Mouse (Mus musculus) mouse embryonic stem cell (cell line): ENCODE data around the gene Tgfbrap1.

ENCODE experiments used
- in situ Hi-C, 2 experiments: fragments of 300-500 bp; cut with MboI; formaldehyde crosslinking; loops; 1 replicate in 1 of 2; 3 replicates in 1 of 2; pipeline ENCODE4 v1.14.3; 2019 to 2020; ENCODE audit warnings: low sequenced_read_pairs in 2 of 2, low pct_unique_long_range_greater_than_20kb in 1 of 2, mixed read lengths in 1 of 2; ENCODE audit not compliant: unreplicated experiment in 1 of 2

Tgfbrap1 gene

GRCm38 (mm10) chr1:43098031-43098984 lies at the start of gene Tgfbrap1, which contains the start of gene AI597479:
Gene Tgfbrap1 (minus strand): TSS chr1:43098637.
Gene AI597479 (plus strand): TSS chr1:43098710.
- in situ Hi-C loops, result no loop called here

GRCm38 (mm10) chr1:43147474-43147873 lies 49.0 kb upstream of the Tgfbrap1 start:
- in situ Hi-C loops, result loop anchor here in 1 of 2 experiments (10.0 kb wide), 1 partner anchor 597 kb away; no protein-coding TSS in a partner anchor

- in situ Hi-C loops, result loop anchor here in 1 of 2 experiments (10.0 kb wide), 1 partner anchor 599 kb away; no protein-coding TSS in a partner anchor
Observed at GRCm38 (mm10) chr1:43145388-43145787, 47.0 kb upstream of the Tgfbrap1 start.

GRCm38 (mm10) chr1:43144338-43144906 lies 46.0 kb upstream of the Tgfbrap1 start:
- in situ Hi-C loops, result loop anchor here in 1 of 2 experiments (10.0 kb wide), 1 partner anchor 600 kb away; no protein-coding TSS in a partner anchor

- in situ Hi-C loops, result loop anchor here in 1 of 2 experiments (10.0 kb wide), 1 partner anchor 601 kb away; no protein-coding TSS in a partner anchor
Observed at GRCm38 (mm10) chr1:43143791-43144190, 45.4 kb upstream of the Tgfbrap1 start.

GRCm38 (mm10) chr1:43143284-43143683 lies 44.8 kb upstream of the Tgfbrap1 start:
- in situ Hi-C loops, result loop anchor here in 1 of 2 experiments (10.0 kb wide), 1 partner anchor 602 kb away; no protein-coding TSS in a partner anchor

- in situ Hi-C loops, result loop anchor here in 1 of 2 experiments (10.0 kb wide), 1 partner anchor 602 kb away; no protein-coding TSS in a partner anchor
Observed at GRCm38 (mm10) chr1:43142849-43143248, 44.4 kb upstream of the Tgfbrap1 start.

- in situ Hi-C loops, result loop anchor here in 1 of 2 experiments (10.0 kb wide), 1 partner anchor 603 kb away; no protein-coding TSS in a partner anchor
Observed at GRCm38 (mm10) chr1:43141555-43141961, 43.1 kb upstream of the Tgfbrap1 start.

- in situ Hi-C loops, result loop anchor here (5.0 to 10.0 kb wide), 2 partner anchors 128 to 605 kb away; no protein-coding TSS in a partner anchor
Observed at GRCm38 (mm10) chr1:43139587-43140266, 41.3 kb upstream of the Tgfbrap1 start.

GRCm38 (mm10) chr1:43138268-43138812 lies 39.9 kb upstream of the Tgfbrap1 start:
- in situ Hi-C loops, result loop anchor here (5.0 kb wide), 1 partner anchor 129 kb away; no protein-coding TSS in a partner anchor

- in situ Hi-C loops, result loop anchor here (5.0 kb wide), 1 partner anchor 130 kb away; no protein-coding TSS in a partner anchor
Observed at GRCm38 (mm10) chr1:43137334-43137733, 38.9 kb upstream of the Tgfbrap1 start.

- in situ Hi-C loops, result loop anchor here (5.0 kb wide), 1 partner anchor 131 kb away; no protein-coding TSS in a partner anchor
Observed at GRCm38 (mm10) chr1:43136488-43137029, 38.1 kb upstream of the Tgfbrap1 start.

- in situ Hi-C loops, result no loop called here
Observed at GRCm38 (mm10) chr1:43131591-43131990, 33.2 kb upstream of the Tgfbrap1 start.

GRCm38 (mm10) chr1:43130219-43130981 lies 32.0 kb upstream of the Tgfbrap1 start:
- in situ Hi-C loops, result no loop called here

- in situ Hi-C loops, result no loop called here
Observed at GRCm38 (mm10) chr1:43127820-43128610, 29.6 kb upstream of the Tgfbrap1 start.

GRCm38 (mm10) chr1:43127196-43127595 lies 28.8 kb upstream of the Tgfbrap1 start:
- in situ Hi-C loops, result no loop called here
